Mouse (Mus musculus): ENCODE results near the gene Tinf2.

DNA sequence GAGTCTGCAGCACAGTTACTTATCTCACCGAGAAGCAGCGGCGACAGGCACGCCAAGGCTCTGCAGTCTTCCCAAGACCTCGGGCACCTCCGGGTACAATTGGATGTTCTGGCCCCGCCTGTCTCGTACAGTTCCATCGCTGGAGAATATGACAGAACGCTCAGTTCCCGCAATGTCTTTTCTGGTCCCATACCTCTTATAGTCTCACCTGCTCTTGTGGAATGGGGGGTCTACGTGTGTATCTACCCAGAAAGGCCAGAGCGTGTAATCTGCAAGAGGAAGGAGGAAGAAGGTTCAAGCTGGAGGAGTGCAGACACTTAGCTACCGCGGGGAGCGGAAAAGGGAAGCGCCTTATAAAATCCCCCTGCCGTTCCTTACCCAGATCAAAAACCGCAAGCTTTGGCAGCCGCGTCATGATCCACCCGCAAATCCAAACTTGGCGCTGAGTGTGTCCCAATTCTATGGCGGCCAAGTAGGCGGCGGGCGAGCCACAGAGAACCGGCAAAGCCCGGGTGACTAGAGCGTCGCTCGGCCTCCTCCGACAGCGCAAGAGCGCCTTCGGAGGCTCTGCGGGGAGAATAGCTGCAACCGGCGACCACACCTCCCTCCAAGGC lies 21.6 kb downstream of the Tinf2 start, which contains the start of gene Mdp1:
- peak; percentile 49; the same call in 1 of the 2 replicates for TF ChIP-seq CTCF (IDR thresholded peaks at IDR 0.05; ENCODE audit: control insufficient read depth, insufficient read depth, low read length)
- TF ChIP-seq POLR2A (IDR thresholded peaks at IDR 0.05; ENCODE audit: borderline replicate concordance, control insufficient read depth, low read depth, low read length) = peak; percentile 73; the same call in 1 of the 2 replicates

Measured in bone marrow, adult 2 months (tissue).